Mouse (Mus musculus): ENCODE measurements around the gene Gypa. TPM values are rescaled to one million over a fixed set of nuclear protein-coding genes. Genes with fewer than 3 reads are reported as not detected.

Gene Gypa
- polyA plus RNA-seq, 1 experiment from 2014 or later = 15.2 TPM

- ATAC-seq (replicated peaks; ENCODE audit: insufficient number of reproducible peaks, low FRiP score, low TSS enrichment, low read depth) (no peak), DNase-seq (ENCODE audit: low spot score) (no peak)
- H3K36me3 ChIP-seq (replicated peaks; ENCODE audit: control insufficient read depth, insufficient read depth, low read depth, low read length) = no peaks in the 10 kb centered on the region
- no peaks in the 10 kb centered on the region for H3K4me1 ChIP-seq (ENCODE audit: control insufficient read depth, insufficient read depth, low read length)
- WGBS = 32% methylated on average over 1 of the region's 1 CpGs
- no peak overlapping the region for H3K27ac ChIP-seq (replicated peaks; ENCODE audit: low read depth, low read length)
- no peaks in the 10 kb centered on the region for H3K9me3 ChIP-seq (replicated peaks; ENCODE audit: control insufficient read depth, low read length)
- no peak overlapping the region for H3K9ac ChIP-seq (replicated peaks; ENCODE audit: low read length)
- no peak overlapping the region for H3K4me3 ChIP-seq (ENCODE audit: low read depth, low read length)
- no peak overlapping the region for H3K4me2 ChIP-seq (ENCODE audit: low read depth, low read length)
- no peaks in the 10 kb centered on the region for H3K27me3 ChIP-seq (ENCODE audit: control insufficient read depth, insufficient read depth, low read length)
These were observed 14.5 kb upstream of the Gypa start for GRCm38 (mm10) chr8:80479129-80479528.

- no peaks in the 10 kb centered on the region for H3K4me1 ChIP-seq (ENCODE audit: control insufficient read depth, insufficient read depth, low read length)
- DNase-seq (ENCODE audit: low spot score) (no peak), ATAC-seq (replicated peaks; ENCODE audit: insufficient number of reproducible peaks, low FRiP score, low TSS enrichment, low read depth) (no peak)
- 73% methylated on average over 6 of the region's 6 CpGs for WGBS
- no peak overlapping the region for H3K27ac ChIP-seq (replicated peaks; ENCODE audit: low read depth, low read length)
- no peak overlapping the region for H3K4me2 ChIP-seq (ENCODE audit: low read depth, low read length)
- no peaks in the 10 kb centered on the region for H3K27me3 ChIP-seq (ENCODE audit: control insufficient read depth, insufficient read depth, low read length)
- no peak overlapping the region for H3K4me3 ChIP-seq (ENCODE audit: low read depth, low read length)
- H3K9ac ChIP-seq (replicated peaks; ENCODE audit: low read length) = no peak overlapping the region
- H3K9me3 ChIP-seq (replicated peaks; ENCODE audit: control insufficient read depth, low read length) = no peaks in the 10 kb centered on the region
- no peaks in the 10 kb centered on the region for H3K36me3 ChIP-seq (replicated peaks; ENCODE audit: control insufficient read depth, insufficient read depth, low read depth, low read length)
These were observed 11.4 kb upstream of the Gypa start for GRCm38 (mm10) chr8:80482173-80482572.

- 33% methylated on average over 16 of the region's 16 CpGs for whole genome bisulfite sequencing
- no peak for ATAC-seq (replicated peaks; ENCODE audit: insufficient number of reproducible peaks, low FRiP score, low TSS enrichment, low read depth)
- H3K4me1 ChIP-seq (ENCODE audit: control insufficient read depth, insufficient read depth, low read length) = no peaks in the 10 kb centered on the region
- no peaks in the 10 kb centered on the region for H3K36me3 ChIP-seq (replicated peaks; ENCODE audit: control insufficient read depth, insufficient read depth, low read depth, low read length)
- H3K9ac ChIP-seq (replicated peaks; ENCODE audit: low read length) = no peak overlapping the region
- H3K4me3 ChIP-seq (ENCODE audit: low read depth, low read length) = no peak overlapping the region
- DNase-seq (ENCODE audit: low spot score) = peak; percentile 69
- H3K27me3 ChIP-seq (ENCODE audit: control insufficient read depth, insufficient read depth, low read length) = no peaks in the 10 kb centered on the region
- H3K4me2 ChIP-seq (ENCODE audit: low read depth, low read length) = no peak overlapping the region
- H3K27ac ChIP-seq (replicated peaks; ENCODE audit: low read depth, low read length) = no peak overlapping the region
- no peaks in the 10 kb centered on the region for H3K9me3 ChIP-seq (replicated peaks; ENCODE audit: control insufficient read depth, low read length)
These were observed 10.5 kb upstream of the Gypa start for GRCm38 (mm10) chr8:80482822-80483774.

- Histone ChIP-seq H3K36me3 (replicated peaks; ENCODE audit: control insufficient read depth, insufficient read depth, low read depth, low read length) (no peaks in the 10 kb centered on the region), H3K4me3 (ENCODE audit: low read depth, low read length) (no peak overlapping the region), H3K9me3 (replicated peaks; ENCODE audit: control insufficient read depth, low read length) (no peaks in the 10 kb centered on the region), H3K4me1 (ENCODE audit: control insufficient read depth, insufficient read depth, low read length) (no peaks in the 10 kb centered on the region), H3K9ac (replicated peaks; ENCODE audit: low read length) (no peak overlapping the region), H3K27me3 (ENCODE audit: control insufficient read depth, insufficient read depth, low read length) (no peaks in the 10 kb centered on the region), H3K4me2 (ENCODE audit: low read depth, low read length) (no peak overlapping the region), H3K27ac (replicated peaks; ENCODE audit: low read depth, low read length) (no peak overlapping the region)
- ATAC-seq (replicated peaks; ENCODE audit: insufficient number of reproducible peaks, low FRiP score, low TSS enrichment, low read depth) = no peak
- DNase-seq (ENCODE audit: low spot score) = no peak
- WGBS = 55% methylated on average over 1 of the region's 1 CpGs
These were observed 2.0 kb upstream of the Gypa start for GRCm38 (mm10) chr8:80491562-80491961.

- under 1% methylated on average over 16 of the region's 16 CpGs for WGBS
- Histone ChIP-seq H3K4me2 (ENCODE audit: low read depth, low read length) (peak overlapping the region; percentile 64), H3K27ac (replicated peaks; ENCODE audit: low read depth, low read length) (no peak overlapping the region), H3K36me3 (replicated peaks; ENCODE audit: control insufficient read depth, insufficient read depth, low read depth, low read length) (no peaks in the 10 kb centered on the region), H3K9me3 (replicated peaks; ENCODE audit: control insufficient read depth, low read length) (no peaks in the 10 kb centered on the region), H3K9ac (replicated peaks; ENCODE audit: low read length) (peak overlapping the region; percentile 14), H3K27me3 (ENCODE audit: control insufficient read depth, insufficient read depth, low read length) (no peaks in the 10 kb centered on the region), H3K4me1 (ENCODE audit: control insufficient read depth, insufficient read depth, low read length) (no peaks in the 10 kb centered on the region), H3K4me3 (ENCODE audit: low read depth, low read length) (peak overlapping the region; percentile 45)
- DNase-seq (ENCODE audit: low spot score) = peak; percentile 77
- ATAC-seq (replicated peaks; ENCODE audit: insufficient number of reproducible peaks, low FRiP score, low TSS enrichment, low read depth) = 0 out of 2 replicates have a peak, but pooled peaks have one; percentile 70
These were observed 567 bp upstream of the Gypa start for GRCm38 (mm10) chr8:80492987-80493441.

GRCm38 (mm10) chr8:80494346-80494660, 722 bp downstream of the Gypa start:
- 78% methylated on average over 2 of the region's 2 CpGs for WGBS

GRCm38 (mm10) chr8:80494819-80495218, 1.2 kb downstream of the Gypa start:
- Histone ChIP-seq H3K27ac (replicated peaks; ENCODE audit: low read depth, low read length) (no peak overlapping the region), H3K27me3 (ENCODE audit: control insufficient read depth, insufficient read depth, low read length) (no peaks in the 10 kb centered on the region), H3K4me1 (ENCODE audit: control insufficient read depth, insufficient read depth, low read length) (no peaks in the 10 kb centered on the region), H3K9ac (replicated peaks; ENCODE audit: low read length) (no peak overlapping the region), H3K9me3 (replicated peaks; ENCODE audit: control insufficient read depth, low read length) (no peaks in the 10 kb centered on the region), H3K4me3 (ENCODE audit: low read depth, low read length) (no peak overlapping the region), H3K4me2 (ENCODE audit: low read depth, low read length) (no peak overlapping the region), H3K36me3 (replicated peaks; ENCODE audit: control insufficient read depth, insufficient read depth, low read depth, low read length) (no peaks in the 10 kb centered on the region)
- DNase-seq (ENCODE audit: low spot score) (no peak), ATAC-seq (replicated peaks; ENCODE audit: insufficient number of reproducible peaks, low FRiP score, low TSS enrichment, low read depth) (0 out of 2 replicates have a peak, but pooled peaks have one; percentile 65)
- WGBS = 77% methylated on average over 5 of the region's 5 CpGs

More at GRCm38 (mm10) chr8:80494346-80494660, 722 bp downstream of the Gypa start:
- H3K4me2 ChIP-seq (ENCODE audit: low read depth, low read length) = no peak overlapping the region
- no peak for ATAC-seq (replicated peaks; ENCODE audit: insufficient number of reproducible peaks, low FRiP score, low TSS enrichment, low read depth)
- peak; percentile 13 for DNase-seq (ENCODE audit: low spot score)
- H3K36me3 ChIP-seq (replicated peaks; ENCODE audit: control insufficient read depth, insufficient read depth, low read depth, low read length) = no peaks in the 10 kb centered on the region
- no peaks in the 10 kb centered on the region for H3K4me1 ChIP-seq (ENCODE audit: control insufficient read depth, insufficient read depth, low read length)
- no peak overlapping the region for H3K9ac ChIP-seq (replicated peaks; ENCODE audit: low read length)
- H3K27ac ChIP-seq (replicated peaks; ENCODE audit: low read depth, low read length) = no peak overlapping the region
- H3K9me3 ChIP-seq (replicated peaks; ENCODE audit: control insufficient read depth, low read length) = no peaks in the 10 kb centered on the region
- no peak overlapping the region for H3K4me3 ChIP-seq (ENCODE audit: low read depth, low read length)
- H3K27me3 ChIP-seq (ENCODE audit: control insufficient read depth, insufficient read depth, low read length) = no peaks in the 10 kb centered on the region

- no peak for ATAC-seq (replicated peaks; ENCODE audit: insufficient number of reproducible peaks, low FRiP score, low TSS enrichment, low read depth)
- no peak overlapping the region for H3K27ac ChIP-seq (replicated peaks; ENCODE audit: low read depth, low read length)
- H3K27me3 ChIP-seq (ENCODE audit: control insufficient read depth, insufficient read depth, low read length) = no peaks in the 10 kb centered on the region
- DNase-seq (ENCODE audit: low spot score) = no peak
- no peak overlapping the region for H3K9ac ChIP-seq (replicated peaks; ENCODE audit: low read length)
- H3K4me3 ChIP-seq (ENCODE audit: low read depth, low read length) = no peak overlapping the region
- WGBS = 93% methylated on average over 6 of the region's 6 CpGs
- no peaks in the 10 kb centered on the region for H3K9me3 ChIP-seq (replicated peaks; ENCODE audit: control insufficient read depth, low read length)
- no peaks in the 10 kb centered on the region for H3K4me1 ChIP-seq (ENCODE audit: control insufficient read depth, insufficient read depth, low read length)
- H3K4me2 ChIP-seq (ENCODE audit: low read depth, low read length) = no peak overlapping the region
- no peaks in the 10 kb centered on the region for H3K36me3 ChIP-seq (replicated peaks; ENCODE audit: control insufficient read depth, insufficient read depth, low read depth, low read length)
These were observed 1.9 kb downstream of the Gypa start for GRCm38 (mm10) chr8:80495527-80495926.

Data from embryonic facial prominence, embryonic 11.5 days (tissue).